8 mouse cellular contexts compared by ENCODE assay signal in the genomic region with DNA sequence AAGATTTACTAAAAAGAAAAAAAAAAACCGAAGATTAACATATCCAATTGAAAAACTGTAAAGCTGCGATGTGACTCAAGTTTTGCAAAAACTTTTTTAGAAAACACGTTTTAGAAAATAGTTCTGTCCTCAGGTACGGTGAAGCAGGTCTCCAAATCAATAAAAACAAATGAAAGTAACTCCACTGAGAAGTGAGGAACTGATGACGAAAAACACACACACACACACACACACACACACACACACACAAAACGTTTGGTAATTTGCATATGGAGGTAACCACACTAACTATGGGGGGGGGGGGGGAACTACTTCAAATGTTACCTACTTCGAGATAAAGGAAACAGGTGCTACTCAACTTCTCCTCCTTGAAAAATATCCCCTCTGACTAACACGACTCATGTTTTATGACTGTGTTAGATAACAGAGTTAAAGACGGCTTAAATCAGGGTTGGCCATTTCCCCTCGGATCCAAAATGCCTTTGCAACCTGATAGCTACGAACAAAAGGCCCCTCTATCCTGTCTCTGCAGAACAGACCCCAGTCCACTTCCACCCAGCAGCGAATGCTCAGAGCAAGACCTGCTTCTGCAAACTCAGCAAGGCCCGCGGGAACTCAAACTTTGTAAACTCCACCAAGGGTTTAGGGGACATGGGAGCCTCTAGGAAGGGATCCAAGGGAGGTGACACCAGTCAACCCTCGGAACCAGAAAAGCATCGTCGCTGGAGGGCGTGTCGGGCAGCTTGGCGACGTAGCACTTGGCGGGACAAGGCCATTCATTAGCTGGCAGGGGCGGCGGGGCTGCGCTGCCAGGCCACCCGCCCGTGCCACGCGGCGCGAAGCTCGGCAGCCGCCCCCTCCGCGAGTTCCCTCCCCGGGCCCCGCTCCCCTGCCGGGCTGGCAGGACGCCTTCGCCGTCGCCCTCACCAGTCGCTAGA. TPM values are rescaled to one million over a fixed set of nuclear protein-coding genes. Genes with fewer than 3 reads are reported as not detected.
DNase-seq lines count a peak whose midpoint lies in the region; ATAC-seq lines count a peak whose summit lies in the region.

No protein-coding gene starts in this region.

- H3K4me1 ChIP-seq in intestine, embryonic 15.5 days (replicated peaks) = peaks cover 5% of the 10 kb centered on the region; the same call in 1 of the 2 replicates
- H3K4me1 ChIP-seq in limb, embryonic 13.5 days = peaks cover 17% of the 10 kb centered on the region
- H3K4me1 ChIP-seq in midbrain, embryonic 15.5 days = peaks cover 13% of the 10 kb centered on the region

- peak; percentile 80 for DNase-seq in layer of hippocampus, adult 11-12 months (ENCODE audit: low spot score)
- no peak for DNase-seq in layer of hippocampus, postnatal 36 days
- peak; percentile 83 for DNase-seq in embryo, embryonic 10 days (ENCODE audit: low spot score)
- peak; percentile 85 for DNase-seq in gastrocnemius, postnatal 14 days
- peak; percentile 71 to 79 for DNase-seq in spleen, postnatal 14 days (ENCODE audit: low spot score in 2 of 2)

- H3K9me3 ChIP-seq in intestine, embryonic 15.5 days = no peaks in the 10 kb centered on the region
- no peaks in the 10 kb centered on the region for H3K9me3 ChIP-seq in limb, embryonic 13.5 days
- H3K9me3 ChIP-seq in midbrain, embryonic 15.5 days = no peaks in the 10 kb centered on the region

- H3K4me2 ChIP-seq in intestine, embryonic 15.5 days (replicated peaks) = peak overlapping the region; percentile 75
- peak overlapping the region; percentile 73 for H3K4me2 ChIP-seq in limb, embryonic 13.5 days (replicated peaks)
- peak overlapping the region; percentile 61 for H3K4me2 ChIP-seq in midbrain, embryonic 15.5 days

- H3K36me3 ChIP-seq in intestine, embryonic 15.5 days = no peaks in the 10 kb centered on the region
- H3K36me3 ChIP-seq in limb, embryonic 13.5 days = peaks cover 3% of the 10 kb centered on the region
- no peaks in the 10 kb centered on the region for H3K36me3 ChIP-seq in midbrain, embryonic 15.5 days (replicated peaks)

- intact Hi-C loops in gastrocnemius, postnatal 14 days (cut with DNase I; ENCODE audit: low total_unique reads) = no loop called here

- peak overlapping the region; percentile 98 for H3K27ac ChIP-seq in intestine, embryonic 15.5 days
- peak overlapping the region; percentile 98 for H3K27ac ChIP-seq in limb, embryonic 13.5 days
- peak overlapping the region; percentile 99 for H3K27ac ChIP-seq in midbrain, embryonic 15.5 days

- 1% methylated on average over 43 of the region's 43 CpGs for WGBS in intestine, embryonic 15.5 days
- WGBS in limb, embryonic 13.5 days = 1% methylated on average over 43 of the region's 43 CpGs
- WGBS in midbrain, embryonic 15.5 days = 1% methylated on average over 41 of the region's 43 CpGs

- peak overlapping the region; percentile 91 for H3K9ac ChIP-seq in intestine, embryonic 15.5 days
- H3K9ac ChIP-seq in limb, embryonic 13.5 days = peak overlapping the region; percentile 96
- peak overlapping the region; percentile 98 for H3K9ac ChIP-seq in midbrain, embryonic 15.5 days

- H3K4me3 ChIP-seq in intestine, embryonic 15.5 days (replicated peaks) = peak overlapping the region; percentile 86
- peak overlapping the region; percentile 85 for H3K4me3 ChIP-seq in limb, embryonic 13.5 days
- H3K4me3 ChIP-seq in midbrain, embryonic 15.5 days = peak overlapping the region; percentile 99

- H3K27me3 ChIP-seq in intestine, embryonic 15.5 days (replicated peaks) = no peaks in the 10 kb centered on the region
- H3K27me3 ChIP-seq in limb, embryonic 13.5 days = no peaks in the 10 kb centered on the region
- H3K27me3 ChIP-seq in midbrain, embryonic 15.5 days (replicated peaks) = no peaks in the 10 kb centered on the region

- peak; percentile 84 for ATAC-seq in intestine, embryonic 15.5 days
- ATAC-seq in limb, embryonic 13.5 days (ENCODE audit: low FRiP score, low read depth) = peak; percentile 83
- peak; percentile 85 for ATAC-seq in midbrain, embryonic 15.5 days (replicated peaks)

RNA-seq across cellular contexts. Expression of a gene that starts 0.7 kb away (rescaled TPM):
- total RNA-seq in layer of hippocampus, postnatal 36 days (2021) = 10 to 100 TPM; 23.4 to 28.0 TPM
- total RNA-seq in gastrocnemius, postnatal 14 days (2021) = 10 to 100 TPM; 41.7 to 43.0 TPM
- 27.8 and 29.4 TPM in 2 replicates for polyA plus RNA-seq in intestine, embryonic 15.5 days (2015; fragmentation: Nextera tagmentation; extraction: Ambion mirVana)
- 36.4 and 37.8 TPM in 2 replicates for polyA plus RNA-seq in limb, embryonic 13.5 days (2015; fragmentation: Nextera tagmentation; extraction: Ambion mirVana)
- polyA plus RNA-seq in midbrain, embryonic 15.5 days (2015; fragmentation: Nextera tagmentation; extraction: Ambion mirVana) = 29.7 and 32.3 TPM in 2 replicates

Comparison
In these comparisons a context has a peak if more than half of its experiments do, and no peak if none do; other contexts are left out.
1. DNase-seq: peak in layer of hippocampus, adult 11-12 months (single experiment), embryo, embryonic 10 days (single experiment), gastrocnemius, postnatal 14 days (single experiment) and spleen, postnatal 14 days (2 of 2); none in layer of hippocampus, postnatal 36 days (0 of 2).
2. Peak in every context shown above with its lines, with median percentiles within 50 percentile points of each other: ATAC-seq, H3K27ac ChIP-seq, H3K4me2 ChIP-seq, H3K4me3 ChIP-seq and H3K9ac ChIP-seq.